Mouse (Mus musculus) brown adipose tissue, adult 24 weeks (tissue): ENCODE data around the gene Whrn. TPM values are rescaled to one million over a fixed set of nuclear protein-coding genes. Genes with fewer than 3 reads are reported as not detected.

ENCODE experiments used
- H3K27ac ChIP-seq: fragments of 200-500 bp; replicated peaks from 2 replicates; pipeline ENCODE4 v1.5.1; 2012; ENCODE audit warnings: low read depth, mild to moderate bottlenecking, low read length
- H3K4me1 ChIP-seq: fragments of 200-500 bp; 2 replicates; pipeline ENCODE4 v1.6.1; 2012; ENCODE audit warnings: low read length, mixed read lengths; ENCODE audit not compliant: control insufficient read depth, insufficient read depth, insufficient read length
- H3K4me3 ChIP-seq: fragments of 200-500 bp; 2 replicates; pipeline ENCODE4 v1.5.1; 2012; ENCODE audit warnings: low read depth, mild to moderate bottlenecking, low read length, moderate library complexity; ENCODE audit not compliant: insufficient read depth
- polyA plus RNA-seq: library from polyadenylated mRNA; stranded (reverse); fragments of >200 nt; gene quantifications from 2 replicates; pipeline ENCODE4 v1.2.4, GENCODE M21; 2012; ENCODE audit not compliant: missing spikeins, insufficient read depth, insufficient read length

Gene Whrn
- 2.4 and 2.9 TPM in 2 replicates for polyA plus RNA-seq

GRCm38 (mm10) chr4:63495915-63496278 lies at the start of gene Whrn:
Gene Whrn, minus strand, starts transcription at chr4:63495991.
- no peaks in the 10 kb centered on the region; the same call in 1 of the 2 replicates for H3K4me1 ChIP-seq
- H3K27ac ChIP-seq: no peak within 1 kb of the TSS
- H3K4me3 ChIP-seq: peak within 1 kb of the TSS; percentile 68

DNA sequence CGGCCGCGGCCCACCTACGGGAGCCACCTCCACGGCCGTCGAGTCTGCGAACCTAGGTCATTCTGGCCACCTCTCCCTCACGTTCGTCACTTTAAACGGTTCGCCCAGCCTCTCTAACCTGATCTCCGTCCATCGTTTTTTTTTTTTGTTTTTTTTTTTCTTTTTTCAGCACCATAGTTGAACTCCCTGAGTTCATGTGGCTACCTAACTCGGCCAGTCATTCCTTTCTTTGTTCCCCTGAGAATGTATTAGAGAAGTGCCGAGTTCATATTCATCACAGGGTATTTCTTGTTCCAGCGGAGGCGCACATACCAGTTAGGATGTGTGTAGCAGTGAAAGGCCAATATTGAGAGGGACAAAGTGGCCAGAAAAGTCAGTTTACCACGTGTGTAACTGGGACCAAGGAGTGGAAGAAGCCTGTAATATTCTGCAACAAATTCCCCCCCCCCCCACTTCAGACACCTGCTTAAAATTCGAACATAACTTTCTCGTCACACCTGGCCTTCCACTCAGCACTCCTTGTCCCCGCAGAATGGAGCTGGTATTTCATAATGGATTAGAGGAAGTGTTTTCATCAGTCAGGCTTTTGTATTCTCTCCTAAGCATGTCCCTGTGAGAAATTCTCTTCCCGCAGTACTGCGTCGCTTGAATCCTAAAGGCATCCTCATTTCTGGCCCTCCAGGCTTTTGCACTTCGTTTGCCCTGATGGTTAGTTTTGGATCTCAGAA lies 49.6 kb upstream of the Whrn start:
- peak overlapping the region; percentile 88 for H3K27ac ChIP-seq
- peak overlapping the region; percentile 87 for H3K4me3 ChIP-seq
- H3K4me1 ChIP-seq: peaks cover 17% of the 10 kb centered on the region; the same call in 1 of the 2 replicates

DNA sequence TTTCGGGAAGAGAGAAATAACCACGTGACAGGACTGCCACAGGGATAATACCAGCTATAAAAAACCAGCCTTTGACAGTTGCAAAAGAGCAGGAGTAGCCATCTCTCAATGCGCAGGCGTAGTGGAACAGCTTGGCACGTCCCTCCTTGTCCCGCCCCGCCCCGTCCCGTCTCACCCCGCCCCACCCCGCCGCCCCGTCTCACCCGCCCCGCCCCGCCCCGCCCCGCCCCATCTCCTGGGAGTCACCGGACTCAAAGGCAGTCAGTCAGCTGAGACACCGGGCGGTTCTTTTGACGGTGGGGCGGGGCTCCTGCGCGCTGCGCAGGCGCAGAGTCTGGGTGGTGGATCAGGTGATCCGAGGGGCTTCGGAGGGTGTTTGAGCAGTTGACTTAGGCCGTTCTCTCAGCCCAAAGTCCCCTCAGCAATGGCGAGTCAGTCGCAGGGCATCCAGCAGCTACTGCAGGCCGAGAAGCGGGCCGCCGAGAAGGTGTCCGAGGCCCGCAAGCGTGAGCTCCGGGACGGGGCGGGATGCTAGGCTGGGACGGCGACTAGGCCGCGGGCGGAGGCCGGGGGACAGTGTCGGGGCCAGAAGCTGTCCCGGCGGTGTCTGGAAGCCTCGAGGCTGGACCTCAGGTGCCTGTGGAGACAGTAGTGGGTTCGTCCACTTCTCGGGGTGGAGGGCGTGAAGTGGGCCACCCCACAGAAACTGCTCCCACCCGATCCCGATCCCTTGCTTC lies 48.9 kb upstream of the Whrn start, which contains the start of gene Atp6v1g1:
Atp6v1g1 (plus strand) TSS at position 279 of the 737 bp plus-strand sequence.
- Histone ChIP-seq H3K4me1 (peaks cover 17% of the 10 kb centered on the region; the same call in 1 of the 2 replicates), H3K27ac (peak within 1 kb of the TSS; percentile 88), H3K4me3 (peak within 1 kb of the TSS; percentile 87)

- peaks cover 17% of the 10 kb centered on the region; the same call in 1 of the 2 replicates for H3K4me1 ChIP-seq
- peak overlapping the region; percentile 52 for H3K27ac ChIP-seq
- peak overlapping the region; percentile 52 for H3K4me3 ChIP-seq
Observed at GRCm38 (mm10) chr4:63543746-63544493, 48.1 kb upstream of the Whrn start.

- Histone ChIP-seq H3K4me1 (peaks cover 17% of the 10 kb centered on the region; the same call in 1 of the 2 replicates), H3K27ac (no peak overlapping the region), H3K4me3 (no peak overlapping the region)
Observed at GRCm38 (mm10) chr4:63542209-63542608, 46.4 kb upstream of the Whrn start.

DNA sequence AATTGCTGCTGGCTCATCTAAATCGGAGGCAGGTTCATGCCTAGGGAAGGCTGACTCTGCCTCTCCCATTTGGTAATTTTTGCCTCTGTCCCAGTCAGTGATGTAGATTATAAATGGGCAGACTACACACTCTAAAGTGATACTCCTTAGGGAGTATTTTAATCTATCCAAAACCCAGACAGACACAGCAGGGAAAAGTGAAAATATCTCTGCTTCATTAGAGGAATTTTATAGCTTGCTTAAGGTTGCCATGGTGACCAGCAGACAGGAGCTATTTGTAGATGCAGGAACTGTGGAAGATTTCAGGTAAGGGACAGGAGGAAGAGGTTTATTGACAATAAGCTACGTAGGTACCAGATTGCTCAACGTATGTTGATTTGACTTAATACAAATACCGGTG lies 41.8 kb upstream of the Whrn start:
- Histone ChIP-seq H3K27ac (no peak overlapping the region), H3K4me1 (0 out of 2 replicates have a peak, but pooled peaks cover 2% of the 10 kb centered on the region), H3K4me3 (no peak overlapping the region)

- Histone ChIP-seq H3K4me1 (no peaks in the 10 kb centered on the region), H3K27ac (no peak overlapping the region), H3K4me3 (no peak overlapping the region)
Observed at GRCm38 (mm10) chr4:63530409-63530808, 34.6 kb upstream of the Whrn start.

DNA sequence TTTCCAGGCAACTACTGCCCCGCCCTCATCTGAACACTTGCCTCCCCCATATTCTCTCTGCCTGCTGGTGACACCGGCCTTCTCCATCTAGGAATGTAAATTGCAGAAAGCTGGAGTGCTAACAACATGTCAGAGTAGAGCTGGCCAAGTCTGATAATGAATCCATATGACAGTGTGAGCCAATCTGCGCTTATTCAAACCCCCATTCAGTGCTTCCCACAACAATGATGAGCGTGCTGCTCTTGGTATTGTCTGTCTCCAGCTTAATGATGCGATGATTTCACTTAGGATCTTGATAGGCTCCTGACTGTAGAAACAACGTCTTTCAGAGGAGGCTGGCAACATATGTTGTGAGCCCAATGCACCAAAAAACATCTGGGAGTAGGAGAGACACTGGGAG lies 33.2 kb upstream of the Whrn start:
- Histone ChIP-seq H3K4me3 (no peak overlapping the region), H3K4me1 (no peaks in the 10 kb centered on the region), H3K27ac (no peak overlapping the region)

DNA sequence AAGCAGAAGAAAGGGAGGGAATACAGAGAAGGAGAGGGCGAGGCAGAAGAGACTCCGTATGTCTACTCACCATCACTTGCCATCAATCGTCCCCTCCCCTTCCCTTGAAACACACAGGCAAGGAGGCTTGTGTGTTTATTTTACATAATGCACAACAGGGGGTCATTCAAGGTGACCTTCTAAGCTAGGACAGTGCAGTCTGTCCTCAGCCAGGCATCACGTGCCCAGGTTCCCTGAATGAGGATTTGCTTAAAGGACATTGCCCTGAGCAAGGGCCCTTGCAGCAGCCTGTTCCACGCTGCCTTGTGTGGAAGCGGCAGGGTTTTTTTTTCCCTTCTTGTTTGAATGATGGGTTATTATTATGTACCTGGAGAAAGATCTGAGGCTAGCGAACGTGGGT lies 29.7 kb upstream of the Whrn start:
- H3K27ac ChIP-seq: no peak overlapping the region
- H3K4me1 ChIP-seq: no peaks in the 10 kb centered on the region
- H3K4me3 ChIP-seq: no peak overlapping the region

- Histone ChIP-seq H3K4me3 (no peak overlapping the region), H3K4me1 (no peaks in the 10 kb centered on the region), H3K27ac (no peak overlapping the region)
Observed at GRCm38 (mm10) chr4:63521813-63522419, 26.1 kb upstream of the Whrn start.

DNA sequence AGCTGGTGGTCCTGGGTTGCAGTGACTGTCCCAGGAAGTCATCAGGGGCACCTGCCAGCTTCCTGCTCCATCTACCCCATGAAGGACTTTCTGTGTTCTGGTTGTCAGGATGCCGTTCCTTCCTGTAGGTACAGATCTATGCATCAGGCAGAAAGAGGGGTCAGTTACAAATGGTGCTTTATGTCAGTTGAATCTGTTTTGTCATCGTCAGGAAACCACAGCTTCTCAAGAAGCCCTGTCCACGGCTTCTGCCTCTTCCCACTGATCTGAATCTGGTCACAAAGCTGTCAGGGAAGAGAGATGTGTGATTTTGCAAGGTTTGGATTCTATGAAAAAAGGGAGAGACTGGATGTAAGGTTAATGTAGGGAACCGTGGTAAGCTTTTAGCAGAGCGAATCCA lies 19.2 kb upstream of the Whrn start:
- Histone ChIP-seq H3K4me3 (no peak overlapping the region), H3K27ac (no peak overlapping the region), H3K4me1 (no peaks in the 10 kb centered on the region)

DNA sequence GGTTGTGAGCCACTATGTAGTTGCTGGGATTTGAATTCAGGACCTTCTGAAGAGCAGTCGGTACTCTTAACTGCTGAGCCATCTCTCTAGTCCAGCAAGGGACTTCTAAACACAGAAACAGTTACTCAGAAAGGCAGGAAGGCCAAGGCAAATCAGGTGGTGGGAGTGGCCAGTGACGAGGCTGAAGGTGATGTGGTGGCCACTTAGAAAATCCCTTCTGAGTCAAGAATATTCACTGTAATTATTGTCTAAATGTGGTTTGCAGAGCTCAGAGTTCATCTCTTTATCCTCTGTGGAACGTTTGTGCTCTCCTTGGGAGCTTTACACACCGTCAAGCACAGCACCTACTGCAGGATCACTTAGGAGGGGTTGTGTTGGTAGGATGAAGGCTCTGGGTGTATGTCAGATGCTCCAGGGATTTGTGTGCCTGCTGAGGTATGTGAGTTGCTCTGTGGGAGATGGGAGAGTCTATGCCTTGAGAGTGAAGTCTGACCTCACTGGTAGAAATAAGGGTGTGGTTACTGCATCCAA lies 18.7 kb upstream of the Whrn start:
- no peak overlapping the region for H3K4me3 ChIP-seq
- H3K4me1 ChIP-seq: no peaks in the 10 kb centered on the region
- H3K27ac ChIP-seq: no peak overlapping the region

DNA sequence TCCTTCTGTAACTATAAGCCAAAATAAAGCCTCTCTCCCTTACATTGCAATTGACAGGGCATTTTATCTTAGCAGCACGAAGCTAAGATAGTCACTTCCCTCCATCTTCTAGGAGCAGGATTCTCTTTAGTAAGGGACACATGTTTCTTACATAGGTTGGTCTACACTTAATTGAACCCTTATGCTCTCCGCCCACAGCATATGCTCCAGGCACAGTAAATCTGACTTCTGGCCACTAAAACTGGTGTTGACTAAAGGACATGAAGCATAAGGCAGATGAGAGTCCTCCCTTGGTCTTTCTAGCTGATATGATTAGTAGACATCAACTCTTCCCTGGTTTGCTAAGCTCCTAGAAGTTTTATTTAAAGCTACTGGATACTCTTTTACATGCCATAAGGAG lies 17.1 kb upstream of the Whrn start:
- H3K4me1 ChIP-seq: no peaks in the 10 kb centered on the region
- H3K4me3 ChIP-seq: no peak overlapping the region
- H3K27ac ChIP-seq: no peak overlapping the region

- no peak overlapping the region for H3K27ac ChIP-seq
- no peak overlapping the region for H3K4me3 ChIP-seq
- H3K4me1 ChIP-seq: no peaks in the 10 kb centered on the region
Observed at GRCm38 (mm10) chr4:63508232-63508631, 12.4 kb upstream of the Whrn start.
